Mouse (Mus musculus): ENCODE measurements around the gene Rgl2. TPM values are rescaled to one million over a fixed set of nuclear protein-coding genes. Genes with fewer than 3 reads are reported as not detected.
A peak's percentile ranks its signal among the peaks of the same experiment; 100 is the strongest.

Rgl2 gene
- polyA plus RNA-seq, 1 experiment from 2014 or later, result 64.4 TPM

DNA sequence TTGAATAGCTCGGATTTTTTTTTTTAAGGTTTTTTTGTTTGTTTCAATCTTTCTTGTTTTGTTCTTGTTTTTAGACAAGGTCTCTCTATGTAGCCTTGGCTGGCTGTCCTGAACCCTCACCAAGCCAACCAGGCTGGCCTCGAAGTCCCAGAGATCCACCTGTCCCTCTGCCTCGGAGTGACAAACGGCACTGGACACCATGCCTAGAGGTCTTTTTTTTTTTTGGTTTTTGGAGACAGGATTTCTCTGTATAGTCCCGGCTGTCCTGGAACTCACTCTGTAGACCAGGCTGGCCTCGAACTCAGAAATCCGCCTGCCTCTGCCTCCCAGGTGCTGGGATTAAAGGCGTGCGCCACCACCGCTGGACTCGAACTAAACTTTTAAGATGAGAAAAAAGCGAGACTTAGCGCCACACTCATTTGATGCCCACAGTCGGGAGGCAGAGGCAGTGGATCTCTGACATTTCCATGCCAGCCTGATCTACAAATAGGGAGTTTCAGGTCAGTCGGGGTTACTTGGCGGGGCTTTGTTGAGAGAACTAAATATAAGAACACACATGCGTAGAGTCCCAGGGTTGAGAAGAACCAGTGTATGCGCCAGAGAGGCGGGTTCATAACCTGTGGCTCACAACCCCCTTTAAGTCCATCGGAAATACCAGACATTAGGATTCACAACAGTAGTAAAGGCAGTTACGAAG lies 944 bp upstream of the Rgl2 start:
- Histone ChIP-seq H3K4me2 (replicated peaks) (peak overlapping the region; percentile 98), H3K9ac (peak overlapping the region; percentile 67), H3K9me3 (replicated peaks) (no peaks in the 10 kb centered on the region), H3K4me3 (replicated peaks) (peak overlapping the region; percentile 78), H3K36me3 (peaks cover 21% of the 10 kb centered on the region), H3K4me1 (peaks cover 30% of the 10 kb centered on the region), H3K27me3 (no peaks in the 10 kb centered on the region), H3K27ac (replicated peaks) (no peak overlapping the region)
- WGBS, result 60% methylated on average over 21 of the region's 21 CpGs
- ATAC-seq (ENCODE audit: insufficient number of reproducible peaks, low FRiP score, low TSS enrichment, low read depth), result no peak

DNA sequence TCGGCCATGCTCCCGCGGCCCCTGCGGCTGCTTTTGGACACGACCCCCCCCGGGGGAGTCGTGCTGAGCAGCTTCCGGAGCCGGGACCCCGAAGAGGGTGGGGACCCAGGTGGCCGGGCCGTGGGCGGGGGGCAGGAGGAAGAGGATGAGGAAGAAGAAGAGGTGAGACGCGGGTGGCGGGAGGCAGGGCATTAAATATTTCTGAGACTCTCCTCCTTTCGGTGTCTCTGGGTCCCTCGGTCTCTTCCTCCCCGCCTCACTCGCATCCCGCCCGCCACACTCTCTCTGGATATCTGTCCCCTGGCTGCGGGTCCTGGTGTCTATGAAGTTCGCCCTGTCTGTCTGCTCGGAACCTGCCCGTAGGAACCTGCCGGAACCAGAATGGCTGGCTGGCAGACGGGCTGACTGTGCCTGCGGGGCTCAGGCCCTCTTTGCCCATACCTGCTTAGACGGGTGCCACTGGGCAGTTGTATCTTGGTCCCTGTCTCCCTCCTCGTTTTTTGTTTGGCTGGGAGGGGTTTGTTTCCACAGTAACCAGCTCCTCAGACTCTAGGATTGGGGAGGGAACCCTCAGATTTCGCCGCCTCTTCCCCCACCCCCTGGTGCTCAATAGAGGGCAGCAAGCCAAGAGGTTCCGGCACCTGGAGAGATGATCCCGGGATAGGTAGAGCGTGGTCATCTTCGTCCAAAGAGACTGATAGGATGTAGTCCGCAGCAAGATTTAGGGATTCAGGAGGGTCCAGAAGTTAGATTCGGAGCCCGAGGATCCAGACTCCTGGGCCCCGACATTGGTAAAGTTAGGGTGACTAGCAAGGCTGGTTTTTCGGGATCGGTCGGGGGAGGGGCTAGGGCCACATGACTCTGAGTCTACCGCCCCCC lies 1.2 kb downstream of the Rgl2 start:
- ATAC-seq (ENCODE audit: insufficient number of reproducible peaks, low FRiP score, low TSS enrichment, low read depth), result peak; percentile 4; the same call in 1 of the 2 replicates
- Histone ChIP-seq H3K27ac (replicated peaks) (peak overlapping the region; percentile 96), H3K4me2 (replicated peaks) (peak overlapping the region; percentile 98), H3K9ac (peak overlapping the region; percentile 67), H3K36me3 (peaks cover 39% of the 10 kb centered on the region), H3K4me1 (peaks cover 30% of the 10 kb centered on the region), H3K27me3 (no peaks in the 10 kb centered on the region), H3K4me3 (replicated peaks) (peak overlapping the region; percentile 78), H3K9me3 (replicated peaks) (no peaks in the 10 kb centered on the region)
- WGBS, result under 1% methylated on average over 45 of the region's 45 CpGs

DNA sequence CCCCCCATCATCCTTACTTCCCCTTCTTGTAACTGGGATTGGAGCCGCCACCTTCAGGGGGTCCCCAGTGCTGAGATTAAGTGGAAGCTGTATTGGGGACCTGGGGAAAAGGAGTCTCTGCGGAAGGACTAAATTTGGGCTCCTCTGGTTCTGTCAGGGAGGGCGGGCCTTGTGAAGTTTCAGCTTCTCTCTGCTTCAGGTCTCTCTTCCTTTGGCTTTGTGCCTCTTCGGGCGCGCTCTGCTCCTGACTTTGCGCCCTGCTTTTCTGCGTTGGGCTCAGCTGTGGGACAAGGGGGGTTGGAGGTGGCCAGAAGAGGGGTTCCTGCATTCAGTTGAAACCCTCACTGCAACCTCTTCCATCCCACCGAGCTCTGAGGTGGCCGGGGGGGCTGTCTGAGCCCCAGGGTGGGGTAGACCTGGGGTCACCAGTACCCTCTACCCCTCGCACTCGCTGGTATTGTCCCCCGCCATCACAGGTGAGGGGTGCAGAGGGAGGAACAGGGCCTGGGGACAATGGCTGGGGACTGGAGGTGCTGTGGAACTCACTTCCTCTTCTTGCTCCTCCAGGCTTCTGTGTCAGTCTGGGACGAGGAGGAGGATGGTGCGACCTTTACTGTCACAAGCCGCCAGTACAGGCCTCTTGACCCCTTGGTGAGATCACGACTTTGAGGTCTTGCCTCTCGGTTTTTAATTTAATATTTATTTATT lies 2.0 kb downstream of the Rgl2 start:
- no peak for ATAC-seq (ENCODE audit: insufficient number of reproducible peaks, low FRiP score, low TSS enrichment, low read depth)
- no peaks in the 10 kb centered on the region for H3K27me3 ChIP-seq
- 28% methylated on average over 18 of the region's 18 CpGs for WGBS
- peaks cover 30% of the 10 kb centered on the region for H3K4me1 ChIP-seq
- peak overlapping the region; percentile 98 for H3K4me2 ChIP-seq (replicated peaks)
- peak overlapping the region; percentile 67 for H3K9ac ChIP-seq
- H3K4me3 ChIP-seq (replicated peaks), result peak overlapping the region; percentile 78
- peak overlapping the region; percentile 96 for H3K27ac ChIP-seq (replicated peaks)
- H3K9me3 ChIP-seq (replicated peaks), result no peaks in the 10 kb centered on the region
- H3K36me3 ChIP-seq, result peaks cover 45% of the 10 kb centered on the region

DNA sequence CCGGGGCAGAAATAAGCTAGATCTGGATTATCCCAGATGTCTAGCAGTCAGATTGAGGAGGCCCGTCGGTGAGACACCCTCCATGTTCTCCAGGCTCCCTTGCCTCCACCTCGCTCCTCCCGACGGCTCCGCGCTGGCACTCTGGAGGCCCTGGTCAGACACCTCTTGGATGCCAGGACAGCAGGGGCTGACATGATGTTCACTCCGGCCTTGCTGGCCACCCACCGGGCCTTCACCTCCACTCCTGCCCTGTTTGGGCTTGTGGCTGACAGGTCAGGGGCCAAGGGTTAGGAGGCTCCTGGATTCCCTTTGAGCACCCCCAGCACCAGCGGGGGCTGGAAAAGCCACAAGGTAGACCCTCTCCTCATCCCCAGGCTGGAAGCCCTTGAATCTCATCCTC lies 2.6 kb downstream of the Rgl2 start:
- Histone ChIP-seq H3K36me3 (peaks cover 50% of the 10 kb centered on the region), H3K27me3 (no peaks in the 10 kb centered on the region), H3K9me3 (replicated peaks) (no peaks in the 10 kb centered on the region), H3K4me2 (replicated peaks) (peak overlapping the region; percentile 98; the same call in 1 of the 2 replicates), H3K4me1 (peaks cover 30% of the 10 kb centered on the region), H3K27ac (replicated peaks) (no peak overlapping the region), H3K4me3 (replicated peaks) (peak overlapping the region; percentile 78; the same call in 1 of the 2 replicates), H3K9ac (no peak overlapping the region)
- 89% methylated on average over 11 of the region's 11 CpGs for WGBS
- no peak for ATAC-seq (ENCODE audit: insufficient number of reproducible peaks, low FRiP score, low TSS enrichment, low read depth)

DNA sequence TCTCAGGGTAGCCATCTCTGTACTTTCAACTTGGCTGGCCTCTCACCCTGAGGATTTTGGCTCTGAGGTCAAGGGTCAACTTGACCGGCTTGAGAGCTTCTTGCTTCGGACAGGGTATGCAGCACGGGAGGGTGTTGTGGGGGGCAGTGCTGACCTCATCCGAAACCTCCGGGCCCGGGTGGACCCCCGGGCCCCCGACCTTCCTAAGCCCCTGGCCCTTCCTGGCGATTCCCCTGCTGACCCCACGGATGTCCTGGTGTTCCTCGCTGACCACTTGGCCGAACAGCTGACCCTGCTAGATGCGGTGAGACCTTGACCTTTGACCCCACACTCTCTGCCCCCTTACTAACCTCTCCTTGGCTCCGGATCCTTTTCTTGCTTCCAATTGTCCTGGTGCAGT lies 3.1 kb downstream of the Rgl2 start:
- no peak for ATAC-seq (ENCODE audit: insufficient number of reproducible peaks, low FRiP score, low TSS enrichment, low read depth)
- WGBS, result 72% methylated on average over 14 of the region's 14 CpGs
- Histone ChIP-seq H3K27ac (replicated peaks) (no peak overlapping the region), H3K9me3 (replicated peaks) (no peaks in the 10 kb centered on the region), H3K4me3 (replicated peaks) (no peak overlapping the region), H3K27me3 (no peaks in the 10 kb centered on the region), H3K36me3 (peaks cover 53% of the 10 kb centered on the region), H3K9ac (no peak overlapping the region), H3K4me2 (replicated peaks) (no peak overlapping the region), H3K4me1 (peaks cover 30% of the 10 kb centered on the region)

DNA sequence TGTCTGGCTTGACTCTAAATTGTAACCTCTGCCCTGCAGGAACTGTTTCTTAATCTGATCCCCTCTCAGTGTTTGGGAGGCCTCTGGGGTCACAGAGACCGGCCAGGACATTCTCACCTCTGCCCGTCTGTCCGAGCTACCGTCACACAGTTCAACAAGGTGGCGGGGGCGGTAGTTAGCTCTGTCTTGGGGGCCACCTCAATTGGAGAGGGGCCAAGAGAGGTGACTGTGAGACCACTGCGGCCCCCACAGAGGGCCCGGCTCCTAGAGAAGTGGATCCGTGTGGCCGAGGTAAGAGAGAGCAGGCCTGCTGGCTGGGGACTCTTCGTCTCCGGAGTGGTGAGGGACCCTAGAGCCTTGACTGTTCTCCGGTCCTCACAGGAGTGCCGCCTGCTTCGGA lies 3.6 kb downstream of the Rgl2 start:
- Histone ChIP-seq H3K4me1 (peaks cover 27% of the 10 kb centered on the region), H3K4me3 (replicated peaks) (no peak overlapping the region), H3K9me3 (replicated peaks) (no peaks in the 10 kb centered on the region), H3K27ac (replicated peaks) (no peak overlapping the region), H3K36me3 (peaks cover 51% of the 10 kb centered on the region), H3K9ac (no peak overlapping the region), H3K4me2 (replicated peaks) (no peak overlapping the region), H3K27me3 (no peaks in the 10 kb centered on the region)
- no peak for ATAC-seq (ENCODE audit: insufficient number of reproducible peaks, low FRiP score, low TSS enrichment, low read depth)
- 81% methylated on average over 15 of the region's 15 CpGs for WGBS

DNA sequence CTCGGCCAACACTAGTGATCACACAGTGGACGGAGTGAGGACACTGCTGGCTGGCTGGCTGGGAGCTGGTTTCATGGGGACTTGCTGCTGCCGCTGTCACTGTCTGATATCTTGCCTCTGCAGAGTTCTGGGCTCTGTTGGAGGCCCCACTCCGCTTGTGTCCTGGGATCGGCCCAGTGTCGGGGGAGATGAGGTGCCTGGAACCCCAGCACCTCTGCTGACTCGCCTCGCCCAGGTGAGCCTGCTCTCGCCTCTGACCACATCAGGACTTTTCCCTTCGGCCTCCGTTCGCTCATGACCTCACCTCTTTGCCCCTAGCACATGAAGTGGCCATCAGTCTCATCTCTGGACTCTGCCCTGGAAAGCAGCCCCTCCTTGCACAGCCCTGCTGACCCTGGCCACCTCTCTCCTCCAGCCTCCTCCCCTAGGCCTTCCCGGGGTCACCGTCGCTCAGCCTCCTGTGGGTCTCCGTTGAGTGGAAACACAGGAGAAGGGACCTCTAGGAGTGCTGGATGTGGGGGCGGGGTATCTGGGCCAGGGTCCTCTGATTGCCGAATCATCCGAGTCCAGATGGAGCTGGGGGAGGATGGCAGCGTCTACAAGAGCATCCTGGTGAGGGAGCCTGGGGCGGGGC lies 6.2 kb downstream of the Rgl2 start:
- ATAC-seq (ENCODE audit: insufficient number of reproducible peaks, low FRiP score, low TSS enrichment, low read depth), result no peak
- H3K9ac ChIP-seq, result no peak overlapping the region
- H3K27me3 ChIP-seq, result no peaks in the 10 kb centered on the region
- peaks cover 58% of the 10 kb centered on the region for H3K36me3 ChIP-seq
- no peak overlapping the region for H3K4me3 ChIP-seq (replicated peaks)
- 83% methylated on average over 21 of the region's 21 CpGs for WGBS
- no peak overlapping the region for H3K4me2 ChIP-seq (replicated peaks)
- no peaks in the 10 kb centered on the region for H3K9me3 ChIP-seq (replicated peaks)
- H3K27ac ChIP-seq (replicated peaks), result no peak overlapping the region
- peaks cover 28% of the 10 kb centered on the region for H3K4me1 ChIP-seq

DNA sequence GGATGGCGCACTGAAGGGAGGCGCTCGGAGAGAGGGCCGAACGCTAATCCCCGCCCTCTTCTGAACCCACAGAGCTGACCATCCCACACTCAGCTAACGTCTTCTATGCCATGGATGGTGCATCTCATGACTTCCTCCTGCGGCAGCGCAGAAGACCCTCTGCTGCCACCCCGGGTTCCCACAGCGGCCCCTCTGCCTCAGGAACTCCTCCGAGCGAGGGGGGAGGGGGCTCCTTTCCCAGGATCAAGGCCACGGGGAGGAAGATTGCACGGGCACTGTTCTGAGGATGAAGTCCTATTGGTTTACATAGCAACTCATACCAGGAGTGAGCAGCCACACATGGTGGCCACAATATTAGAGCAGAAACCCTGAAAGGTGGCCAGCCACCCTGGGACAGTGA lies 7.7 kb downstream of the Rgl2 start:
- H3K4me3 ChIP-seq (replicated peaks), result no peak overlapping the region
- no peak overlapping the region for H3K27ac ChIP-seq (replicated peaks)
- peaks cover 58% of the 10 kb centered on the region for H3K36me3 ChIP-seq

DNA sequence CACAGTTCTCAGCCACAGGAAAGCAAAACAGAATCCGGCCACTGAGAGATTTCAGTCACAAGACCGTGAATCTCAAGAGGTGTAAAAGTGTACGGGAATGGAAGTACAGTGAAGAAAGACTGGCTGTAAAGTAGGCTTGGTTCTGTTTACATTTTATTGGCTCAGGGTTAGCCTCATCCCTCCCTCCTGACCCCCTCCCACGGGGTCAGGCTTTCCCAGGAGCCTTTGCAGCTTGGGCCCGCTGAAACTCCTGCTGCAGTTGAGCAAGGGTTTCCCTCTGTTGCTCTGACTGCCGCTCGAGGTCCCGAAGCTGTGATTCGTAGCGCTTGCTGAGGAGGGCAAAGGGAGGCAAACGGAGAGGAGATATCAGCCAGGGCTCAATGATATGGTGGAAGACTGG lies 9.4 kb downstream of the Rgl2 start:
- ATAC-seq (ENCODE audit: insufficient number of reproducible peaks, low FRiP score, low TSS enrichment, low read depth), result no peak
- H3K27ac ChIP-seq (replicated peaks), result no peak overlapping the region
- H3K4me3 ChIP-seq (replicated peaks), result no peak overlapping the region
- no peaks in the 10 kb centered on the region for H3K9me3 ChIP-seq (replicated peaks)
- 82% methylated on average over 11 of the region's 11 CpGs for WGBS
- no peak overlapping the region for H3K4me2 ChIP-seq (replicated peaks)
- H3K27me3 ChIP-seq, result no peaks in the 10 kb centered on the region
- peaks cover 23% of the 10 kb centered on the region for H3K4me1 ChIP-seq
- peaks cover 51% of the 10 kb centered on the region for H3K36me3 ChIP-seq
- H3K9ac ChIP-seq, result no peak overlapping the region

More for the DNA sequence above, 7.7 kb downstream of the Rgl2 start:
- Histone ChIP-seq H3K4me1 (peaks cover 24% of the 10 kb centered on the region), H3K27me3 (no peaks in the 10 kb centered on the region), H3K9me3 (replicated peaks) (no peaks in the 10 kb centered on the region), H3K4me2 (replicated peaks) (no peak overlapping the region), H3K9ac (no peak overlapping the region)
- no peak for ATAC-seq (ENCODE audit: insufficient number of reproducible peaks, low FRiP score, low TSS enrichment, low read depth)
- 79% methylated on average over 15 of the region's 15 CpGs for WGBS

DNA sequence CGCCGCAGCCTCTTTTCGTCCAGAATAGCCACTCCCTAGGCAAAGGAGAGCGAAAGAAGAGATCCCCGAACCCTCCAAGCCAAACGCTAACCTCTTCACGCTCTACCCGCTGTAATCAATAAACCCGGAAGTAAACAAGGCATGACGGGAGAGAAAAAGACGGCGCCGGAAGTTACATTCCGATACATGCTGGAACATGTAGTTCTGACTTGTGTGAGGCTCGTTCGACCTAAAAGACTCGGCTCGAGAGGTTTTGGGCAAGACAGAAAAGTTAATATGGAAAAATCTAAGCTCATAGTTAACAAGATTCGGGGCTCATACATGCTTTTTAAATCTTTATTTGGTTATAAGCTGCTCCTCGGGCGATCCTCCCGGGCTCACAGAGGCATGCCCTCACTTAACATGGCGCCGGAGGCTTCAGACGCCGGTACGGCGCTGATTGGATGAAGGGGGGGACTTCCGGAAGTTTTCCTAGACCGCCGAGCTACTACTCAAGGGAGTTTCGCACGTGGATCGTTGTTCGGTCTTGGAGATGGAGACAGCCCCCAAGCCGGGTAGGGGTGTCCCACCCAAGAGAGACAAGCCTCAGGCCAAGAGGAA lies 11.0 kb downstream of the Rgl2 start, which contains the start of the genes Pfdn6 and Wdr46:
TSS of gene Pfdn6 (minus strand) at position 138 of the 600 bp plus-strand sequence.
TSS of gene Wdr46 (plus strand) at position 455 of the 600 bp plus-strand sequence.
- H3K27ac ChIP-seq (replicated peaks), result peak within 1 kb of the TSS; percentile 49
- peak within 1 kb of the TSS; percentile 89 for H3K4me3 ChIP-seq (replicated peaks)
- peaks cover 23% of the 10 kb centered on the region for H3K4me1 ChIP-seq
- H3K4me2 ChIP-seq (replicated peaks), result peak within 1 kb of the TSS; percentile 94
- H3K9me3 ChIP-seq (replicated peaks), result no peaks in the 10 kb centered on the region
- ATAC-seq (ENCODE audit: insufficient number of reproducible peaks, low FRiP score, low TSS enrichment, low read depth), result peak; percentile 86
- peaks cover 52% of the 10 kb centered on the region for H3K36me3 ChIP-seq
- WGBS, result under 1% methylated on average over 36 of the region's 36 CpGs
- peak within 1 kb of the TSS; percentile 87 for H3K9ac ChIP-seq
- no peaks in the 10 kb centered on the region for H3K27me3 ChIP-seq

All from embryonic facial prominence, embryonic 15.5 days (tissue).